Mouse (Mus musculus) heart, embryonic 10.5 days (tissue): Measurements from ENCODE around the gene Olfr1118. TPM values are rescaled to one million over a fixed set of nuclear protein-coding genes. Genes with fewer than 3 reads are reported as not detected.
"Not testable (repeated sequence)": the region's sequence is repeated elsewhere in the genome, so short reads cannot be mapped to it uniquely, and the experiment has no call there.

ENCODE experiments used
- DNase-seq: peaks from one replicate; pipeline ENCODE4 v3.0.0-alpha.2; 2017; ENCODE audit warnings: low spot score
- H3K27ac ChIP-seq: fragments of 300-500 bp; sonication (generic); 2 replicates; pipeline ENCODE4 v1.5.1; 2016; ENCODE audit warnings: mild to moderate bottlenecking
- H3K27me3 ChIP-seq: fragments of 300-500 bp; sonication (generic); 2 replicates; pipeline ENCODE4 v1.6.1; 2016; ENCODE audit warnings: mild to moderate bottlenecking; ENCODE audit not compliant: poor library complexity, insufficient read depth, severe bottlenecking
- H3K36me3 ChIP-seq: fragments of 300-500 bp; sonication (generic); 2 replicates; pipeline ENCODE4 v1.6.1; 2016; ENCODE audit warnings: mild to moderate bottlenecking, moderate library complexity
- H3K4me1 ChIP-seq: fragments of 300-500 bp; sonication (generic); 2 replicates; pipeline ENCODE4 v1.6.1; 2016; ENCODE audit warnings: mild to moderate bottlenecking
- H3K4me3 ChIP-seq: fragments of 300-500 bp; sonication (generic); 2 replicates; pipeline ENCODE4 v1.5.1; 2016; ENCODE audit warnings: mild to moderate bottlenecking, moderate library complexity
- H3K9me3 ChIP-seq: fragments of 300-500 bp; sonication (generic); 2 replicates; pipeline ENCODE4 v1.6.1; 2016; ENCODE audit warnings: mild to moderate bottlenecking, moderate library complexity
- WGBS: fragments of 180-500 bp; shearing (Covaris S2); methylation state at CpG from one replicate; pipeline ENCODE4 v1.1.7; 2016; 5-methylcytosine and 5-hydroxymethylcytosine counted together
- polyA plus RNA-seq: library from polyadenylated mRNA; unstranded; fragments of >200 nt; fragmentation: Nextera tagmentation; extraction: Ambion mirVana; gene quantifications from 2 replicates; pipeline ENCODE4 v1.2.1, GENCODE M21; 2016

Gene Olfr1118
- polyA plus RNA-seq, result not detected in 2 replicates

- H3K4me3 ChIP-seq, result no peak within 1 kb of the TSS
- H3K27ac ChIP-seq, result no peak within 1 kb of the TSS
- no peaks in the 10 kb centered on the region for H3K36me3 ChIP-seq
- H3K9me3 ChIP-seq, result no peaks in the 10 kb centered on the region
- no peak for DNase-seq
- no peaks in the 10 kb centered on the region for H3K4me1 ChIP-seq
- H3K27me3 ChIP-seq, result no peaks in the 10 kb centered on the region
- WGBS, result 59% methylated on average over 1 of the region's 1 CpGs
Measured at GRCm38 (mm10) chr2:87307281-87307680, at the start of gene Olfr1118. Gene Olfr1118 (plus strand): TSS chr2:87307581.

GRCm38 (mm10) chr2:87267234-87267633 is 40.1 kb upstream of the Olfr1118 start, which contains the start of gene Olfr1116:
Gene Olfr1116 (plus strand): TSS chr2:87267534.
- no peaks in the 10 kb centered on the region for H3K36me3 ChIP-seq
- H3K27me3 ChIP-seq, result no peaks in the 10 kb centered on the region
- H3K4me1 ChIP-seq, result no peaks in the 10 kb centered on the region
- H3K4me3 ChIP-seq, result no peak within 1 kb of the TSS
- WGBS, result 91% methylated on average over 1 of the region's 1 CpGs
- DNase-seq, result no peak
- no peaks in the 10 kb centered on the region for H3K9me3 ChIP-seq
- H3K27ac ChIP-seq, result no peak within 1 kb of the TSS

GRCm38 (mm10) chr2:87293977-87294376 is 13.4 kb upstream of the Olfr1118 start:
- H3K4me3 ChIP-seq, H3K27me3 ChIP-seq, H3K27ac ChIP-seq, H3K9me3 ChIP-seq, H3K4me1 ChIP-seq, H3K36me3 ChIP-seq: not testable (repeated sequence)
- peak; percentile 76 for DNase-seq

- H3K4me3 ChIP-seq, result no peak within 1 kb of the TSS
- no peak within 1 kb of the TSS for H3K27ac ChIP-seq
- H3K36me3 ChIP-seq, result no peaks in the 10 kb centered on the region
- no peaks in the 10 kb centered on the region for H3K9me3 ChIP-seq
- 58% methylated on average over 2 of the region's 2 CpGs for WGBS
- no peak for DNase-seq
- H3K4me1 ChIP-seq, result no peaks in the 10 kb centered on the region
- no peaks in the 10 kb centered on the region for H3K27me3 ChIP-seq
Measured at GRCm38 (mm10) chr2:87354515-87354914, 47.1 kb downstream of the Olfr1118 start, which contains the start of gene Olfr1120. Gene Olfr1120 (plus strand): TSS chr2:87354815.

GRCm38 (mm10) chr2:87360121-87360520 is 52.7 kb downstream of the Olfr1118 start:
- not testable (repeated sequence) for H3K4me3 ChIP-seq, H3K36me3 ChIP-seq, H3K4me1 ChIP-seq, H3K27me3 ChIP-seq, H3K27ac ChIP-seq, H3K9me3 ChIP-seq, DNase-seq
- 65% methylated on average over 2 of the region's 2 CpGs for WGBS

Other genes with a start within 250 kb of the Olfr1118 start
- not detected in 2 replicates for gene Olfr1107, start 231.8 kb upstream of the Olfr1118 start, polyA plus RNA-seq
- not detected in 2 replicates for gene Olfr1109, start 211.6 kb upstream of the Olfr1118 start, polyA plus RNA-seq
- gene Olfr259, start 193.0 kb upstream of the Olfr1118 start, polyA plus RNA-seq, result not detected in 2 replicates
- not detected in 2 replicates for gene Olfr1110, start 167.3 kb upstream of the Olfr1118 start, polyA plus RNA-seq
- not detected in 2 replicates for gene Olfr1111, start 155.0 kb upstream of the Olfr1118 start, polyA plus RNA-seq
- not detected in 2 replicates for gene Olfr1112, start 119.8 kb upstream of the Olfr1118 start, polyA plus RNA-seq
- not detected in 2 replicates for gene Olfr1113, start 98.6 kb upstream of the Olfr1118 start, polyA plus RNA-seq
- not detected in 2 replicates for gene Olfr1115, start 59.6 kb upstream of the Olfr1118 start, polyA plus RNA-seq
- gene Olfr1116, start 40.0 kb upstream of the Olfr1118 start, polyA plus RNA-seq, result not detected in 2 replicates
- not detected in 2 replicates for gene Olfr1120, start 47.2 kb downstream of the Olfr1118 start, polyA plus RNA-seq
- not detected in 2 replicates for gene Olfr1121, start 62.3 kb downstream of the Olfr1118 start, polyA plus RNA-seq
- gene Olfr1122, start 78.3 kb downstream of the Olfr1118 start, polyA plus RNA-seq, result not detected in 2 replicates
- gene Olfr1123, start 109.1 kb downstream of the Olfr1118 start, polyA plus RNA-seq, result not detected in 2 replicates
- gene Olfr1124, start 122.7 kb downstream of the Olfr1118 start, polyA plus RNA-seq, result 0.18 TPM in 1 of 2 replicates, not detected in the other
- gene Olfr1126, start 146.4 kb downstream of the Olfr1118 start, polyA plus RNA-seq, result not detected in 2 replicates
- not detected in 2 replicates for gene Pramel7, start 189.5 kb downstream of the Olfr1118 start, polyA plus RNA-seq
- not detected in 2 replicates for gene Pramel6, start 199.0 kb downstream of the Olfr1118 start, polyA plus RNA-seq
- not detected in 2 replicates for gene Olfr153, start 224.2 kb downstream of the Olfr1118 start, polyA plus RNA-seq
- gene Olfr1128, start 238.0 kb downstream of the Olfr1118 start, polyA plus RNA-seq, result not detected in 2 replicates